Mouse (Mus musculus) forebrain, embryonic 10.5 days (tissue): Measurements from ENCODE around the gene Cldn7. TPM values are rescaled to one million over a fixed set of nuclear protein-coding genes. Genes with fewer than 3 reads are reported as not detected.

ENCODE experiments used
- DNase-seq: peaks from one replicate; pipeline ENCODE4 v3.0.0-alpha.2; 2017; ENCODE audit warnings: low spot score; ENCODE audit errors: extremely low spot score
- H3K27ac ChIP-seq: fragments of 300-500 bp; sonication (generic); 2 replicates; pipeline ENCODE4 v1.5.1; 2016; ENCODE audit warnings: mild to moderate bottlenecking
- H3K27me3 ChIP-seq: fragments of 300-500 bp; sonication (generic); 2 replicates; pipeline ENCODE4 v1.6.1; 2016; ENCODE audit warnings: mild to moderate bottlenecking; ENCODE audit not compliant: poor library complexity, severe bottlenecking
- H3K36me3 ChIP-seq: fragments of 300-500 bp; sonication (generic); replicated peaks from 2 replicates; pipeline ENCODE4 v1.6.1; 2016; ENCODE audit warnings: mild to moderate bottlenecking, moderate library complexity
- H3K4me1 ChIP-seq: fragments of 300-500 bp; sonication (generic); 2 replicates; pipeline ENCODE4 v1.6.1; 2016
- H3K4me3 ChIP-seq: fragments of 300-500 bp; sonication (generic); 2 replicates; pipeline ENCODE4 v1.5.1; 2016; ENCODE audit warnings: mild to moderate bottlenecking, moderate library complexity
- H3K9me3 ChIP-seq: fragments of 300-500 bp; sonication (generic); 2 replicates; pipeline ENCODE4 v1.6.1; 2016; ENCODE audit warnings: mild to moderate bottlenecking, moderate library complexity
- WGBS: fragments of 180-500 bp; shearing (Covaris S2); methylation state at CpG from one replicate; pipeline ENCODE4 v1.1.7; 2016; 5-methylcytosine and 5-hydroxymethylcytosine counted together
- microRNA counts: library from miRNA; unstranded; fragments of <30 nt; microRNA quantifications from one replicate; lab custom pipeline; 2017
- microRNA-seq: library from miRNA; unstranded; fragments of <30 nt; microRNA quantifications from one replicate; pipeline ENCODE4, GENCODE M21; 2017
- polyA plus RNA-seq: library from polyadenylated mRNA; unstranded; fragments of >200 nt; fragmentation: Nextera tagmentation; extraction: Ambion mirVana; gene quantifications from 2 replicates; pipeline ENCODE4 v1.2.1, GENCODE M21; 2016

The Cldn7 gene
- polyA plus RNA-seq, 1 experiment from 2014 or later: 21.9 TPM

- Histone ChIP-seq H3K27ac (peak within 1 kb of the TSS; percentile 96), H3K4me3 (peak within 1 kb of the TSS; percentile 77), H3K36me3 (peaks cover 23% of the 10 kb centered on the region), H3K4me1 (peaks cover 80% of the 10 kb centered on the region), H3K27me3 (no peaks in the 10 kb centered on the region), H3K9me3 (no peaks in the 10 kb centered on the region)
- DNase-seq: no peak
- 73% methylated on average over 3 of the region's 3 CpGs for WGBS
These were observed 52.1 kb downstream of the Cldn7 start, which contains the start of gene Dlg4 for GRCm38 (mm10) chr11:70016669-70017068. Gene Dlg4 (plus strand): TSS chr11:70016942.

- Histone ChIP-seq H3K27ac (peak overlapping the region; percentile 96), H3K27me3 (no peaks in the 10 kb centered on the region), H3K4me1 (peaks cover 86% of the 10 kb centered on the region), H3K9me3 (no peaks in the 10 kb centered on the region), H3K4me3 (peak overlapping the region; percentile 77), H3K36me3 (peaks cover 16% of the 10 kb centered on the region)
- DNase-seq: no peak
- WGBS: 31% methylated on average over 7 of the region's 7 CpGs
These were observed 52.7 kb downstream of the Cldn7 start for GRCm38 (mm10) chr11:70017199-70017767.

MicroRNA genes within 50 kb of the gene (microRNA counts, 519-probe panel; counts per million panel counts)
- microRNA mmu-miR-324-3p (lab: Ali Mortazavi, UCI) (341 counts per million, percentile 65 among the panel's probes with 10 or more counts), microRNA mmu-miR-324-5p (lab: Ali Mortazavi, UCI) (3,709 counts per million, percentile 75 among the panel's probes with 10 or more counts)

Small RNAs within 50 kb of the gene (microRNA-seq; reads per million reads assigned to microRNA genes)
- gene Gm44349 (not detected), gene Mir324 (3,655 reads per million, percentile 87 among the genes with 10 or more reads in this experiment)

Other genes with a start within 250 kb of the Cldn7 start
- gene Polr2a, start 206.1 kb upstream of the Cldn7 start, polyA plus RNA-seq: 32.9 and 34.5 TPM in 2 replicates
- gene Slc35g3, start 202.8 kb upstream of the Cldn7 start, polyA plus RNA-seq: 0.14 TPM in 1 of 2 replicates, not detected in the other
- 0.46 and 0.77 TPM in 2 replicates for gene Zbtb4, start 198.9 kb upstream of the Cldn7 start, polyA plus RNA-seq
- 1.0 and 1.5 TPM in 2 replicates for gene Chrnb1, start 168.8 kb upstream of the Cldn7 start, polyA plus RNA-seq
- 0.73 TPM in 2 replicates for gene Fgf11, start 162.9 kb upstream of the Cldn7 start, polyA plus RNA-seq
- 0.71 and 0.95 TPM in 2 replicates for gene Tmem102, start 159.2 kb upstream of the Cldn7 start, polyA plus RNA-seq
- not detected in 2 replicates for gene Gm39566, start 149.5 kb upstream of the Cldn7 start, polyA plus RNA-seq
- not detected in 2 replicates for gene Spem2, start 146.3 kb upstream of the Cldn7 start, polyA plus RNA-seq
- gene Spem1, start 142.6 kb upstream of the Cldn7 start, polyA plus RNA-seq: 0.19 TPM in 1 of 2 replicates, not detected in the other
- gene Nlgn2, start 127.0 kb upstream of the Cldn7 start, polyA plus RNA-seq: 4.7 and 5.2 TPM in 2 replicates
- gene Tmem256, start 126.3 kb upstream of the Cldn7 start, polyA plus RNA-seq: 259 and 290 TPM in 2 replicates
- 67.5 and 67.6 TPM in 2 replicates for gene Plscr3, start 118.4 kb upstream of the Cldn7 start, polyA plus RNA-seq
- gene Tnk1, start 106.0 kb upstream of the Cldn7 start, polyA plus RNA-seq: 0.79 and 1.9 TPM in 2 replicates
- gene Tmem95, start 86.8 kb upstream of the Cldn7 start, polyA plus RNA-seq: not detected in 2 replicates
- gene Kctd11, start 83.4 kb upstream of the Cldn7 start, polyA plus RNA-seq: 4.8 and 6.7 TPM in 2 replicates
- gene Acap1, start 69.2 kb upstream of the Cldn7 start, polyA plus RNA-seq: 0.84 and 1.3 TPM in 2 replicates
- 11.9 and 12.2 TPM in 2 replicates for gene 2810408A11Rik, start 63.8 kb upstream of the Cldn7 start, polyA plus RNA-seq
- gene Neurl4, start 63.7 kb upstream of the Cldn7 start, polyA plus RNA-seq: 14.3 and 14.8 TPM in 2 replicates
- 92.4 and 97.3 TPM in 2 replicates for gene Gps2, start 50.9 kb upstream of the Cldn7 start, polyA plus RNA-seq
- gene Eif5a, start 42.8 kb upstream of the Cldn7 start, polyA plus RNA-seq: 2,970 and 2,997 TPM in 2 replicates
- 5.7 and 6.4 TPM in 2 replicates for gene Ybx2, start 29.0 kb upstream of the Cldn7 start, polyA plus RNA-seq
- 14.2 and 15.7 TPM in 2 replicates for gene Slc2a4, start 16.6 kb upstream of the Cldn7 start, polyA plus RNA-seq
- gene Ctdnep1, start 16.4 kb downstream of the Cldn7 start, polyA plus RNA-seq: 21.5 and 23.4 TPM in 2 replicates
- gene Elp5, start 17.7 kb downstream of the Cldn7 start, polyA plus RNA-seq: 159 TPM in 2 replicates
- gene Gabarap, start 26.4 kb downstream of the Cldn7 start, polyA plus RNA-seq: 318 and 331 TPM in 2 replicates
- 94.5 and 96.2 TPM in 2 replicates for gene Phf23, start 31.0 kb downstream of the Cldn7 start, polyA plus RNA-seq
- gene Dvl2, start 35.8 kb downstream of the Cldn7 start, polyA plus RNA-seq: 44.3 and 51.6 TPM in 2 replicates
- gene Acadvl, start 50.6 kb downstream of the Cldn7 start, polyA plus RNA-seq: 41.0 and 44.1 TPM in 2 replicates
- 13.8 and 15.5 TPM in 2 replicates for gene Dlg4, start 52.2 kb downstream of the Cldn7 start, polyA plus RNA-seq
- 0.71 and 1.2 TPM in 2 replicates for gene Asgr1, start 89.3 kb downstream of the Cldn7 start, polyA plus RNA-seq
- not detected in 2 replicates for gene Asgr2, start 127.9 kb downstream of the Cldn7 start, polyA plus RNA-seq
- gene Mgl2, start 165.6 kb downstream of the Cldn7 start, polyA plus RNA-seq: not detected in 2 replicates
- gene Clec10a, start 191.4 kb downstream of the Cldn7 start, polyA plus RNA-seq: not detected in 2 replicates
- gene Slc16a11, start 248.0 kb downstream of the Cldn7 start, polyA plus RNA-seq: 0.79 and 1.2 TPM in 2 replicates